Mouse (Mus musculus) midbrain, postnatal 0 days (tissue): ENCODE measurements around the gene Gm11939. TPM values are rescaled to one million over a fixed set of nuclear protein-coding genes. Genes with fewer than 3 reads are reported as not detected.

Experiments
- ATAC-seq: fragments of 200-750 bp; cut with Nextera tagmentation; 2 replicates; pipeline ENCODE4 v1.8.0; 2017; ENCODE audit warnings: moderate number of reproducible peaks, mild to moderate bottlenecking, moderate TSS enrichment, moderate library complexity; ENCODE audit not compliant: low FRiP score
- DNase-seq: peaks from one replicate; pipeline ENCODE4 v3.0.0-alpha.2; 2015; ENCODE audit warnings: low spot score
- H3K27ac ChIP-seq: fragments of 300-500 bp; sonication (generic); 2 replicates; pipeline ENCODE4 v1.5.1; 2014; ENCODE audit warnings: low read depth, mild to moderate bottlenecking, low read length, mixed read lengths
- H3K27me3 ChIP-seq: fragments of 300-500 bp; sonication (generic); 2 replicates; pipeline ENCODE4 v1.6.1; 2014; ENCODE audit warnings: low read length, control low read depth, mixed read lengths; ENCODE audit not compliant: insufficient read depth
- H3K36me3 ChIP-seq: fragments of 300-500 bp; sonication (generic); 2 replicates; pipeline ENCODE4 v1.6.1; 2014; ENCODE audit warnings: low read length, control low read depth, mixed read lengths; ENCODE audit not compliant: insufficient read depth
- H3K4me1 ChIP-seq: fragments of 300-500 bp; sonication (generic); 2 replicates; pipeline ENCODE4 v1.6.1; 2014; ENCODE audit warnings: mild to moderate bottlenecking, control low read depth, antibody characterized with exemption, low read length, mixed read lengths; ENCODE audit not compliant: insufficient read depth
- H3K4me2 ChIP-seq: fragments of 300-500 bp; sonication (generic); 2 replicates; pipeline ENCODE4 v1.6.1; 2014; ENCODE audit warnings: low read depth, mild to moderate bottlenecking, low read length, mixed read lengths; ENCODE audit not compliant: poor library complexity, severe bottlenecking
- H3K4me3 ChIP-seq: fragments of 300-500 bp; sonication (generic); 2 replicates; pipeline ENCODE4 v1.5.1; 2014; ENCODE audit warnings: low read depth, mild to moderate bottlenecking, low read length, moderate library complexity
- H3K9ac ChIP-seq: fragments of 300-500 bp; sonication (generic); replicated peaks from 2 replicates; pipeline ENCODE4 v1.6.1; 2014; ENCODE audit warnings: mild to moderate bottlenecking, low read length, moderate library complexity, mixed read lengths; ENCODE audit not compliant: poor library complexity, severe bottlenecking
- H3K9me3 ChIP-seq: fragments of 300-500 bp; sonication (generic); 2 replicates; pipeline ENCODE4 v1.6.1; 2016; ENCODE audit warnings: low read length, control low read depth
- CTCF ChIP-seq: IDR thresholded peaks from 2 replicates; pipeline ENCODE4 v1.5.1; 2016; ENCODE audit warnings: antibody characterized with exemption, mild to moderate bottlenecking
- WGBS: fragments of 180-500 bp; shearing (Covaris S2); extraction: QIAGEN DNeasy Blood & Tissue Kit; methylation state at CpG from one replicate; pipeline ENCODE4 v1.1.7; 2014; 5-methylcytosine and 5-hydroxymethylcytosine counted together
- polyA plus RNA-seq: library from polyadenylated mRNA; unstranded; fragments of >200 nt; fragmentation: Nextera tagmentation; extraction: Ambion mirVana; gene quantifications from 2 replicates; pipeline ENCODE4 v1.2.1, GENCODE M21; 2015
- total RNA-seq: library from RNA; depleted of rRNA; stranded (reverse); fragments of >200 nt; gene quantifications from 2 replicates; pipeline ENCODE4 v1.2.3, GENCODE M21; 2014

Gene Gm11939
- total and polyA plus RNA-seq, 2 experiments from 2014 or later: not detected

DNA sequence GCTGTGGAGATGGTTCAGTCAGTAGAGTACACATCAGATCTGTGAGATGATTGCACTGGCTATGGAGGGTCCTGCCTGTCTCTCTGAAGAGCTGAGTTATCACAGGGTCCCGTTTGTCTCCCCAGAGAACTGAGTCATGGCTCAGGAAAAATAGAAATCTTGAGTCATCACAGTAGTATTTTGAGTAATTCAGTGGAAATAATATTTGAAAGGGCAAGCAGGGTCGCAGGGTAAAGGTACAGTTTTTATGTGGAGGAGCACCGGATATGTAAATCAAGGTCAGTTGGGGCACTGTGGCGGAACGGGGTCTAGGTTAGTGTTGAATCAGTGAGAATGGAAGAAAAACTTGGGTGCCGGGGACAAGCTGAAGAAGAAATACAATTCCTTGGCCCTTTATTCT lies 3.3 kb upstream of the Gm11939 start:
- 84% methylated on average over 6 of the region's 6 CpGs for WGBS
- TF ChIP-seq CTCF: no peak
- ATAC-seq: no peak
- no peaks in the 10 kb centered on the region for H3K27me3 ChIP-seq
- H3K4me3 ChIP-seq: no peak overlapping the region
- no peaks in the 10 kb centered on the region for H3K36me3 ChIP-seq
- H3K9me3 ChIP-seq: no peaks in the 10 kb centered on the region
- H3K4me1 ChIP-seq: no peaks in the 10 kb centered on the region
- H3K9ac ChIP-seq: no peak overlapping the region
- no peak overlapping the region for H3K27ac ChIP-seq
- no peak for DNase-seq
- H3K4me2 ChIP-seq: no peak overlapping the region

DNA sequence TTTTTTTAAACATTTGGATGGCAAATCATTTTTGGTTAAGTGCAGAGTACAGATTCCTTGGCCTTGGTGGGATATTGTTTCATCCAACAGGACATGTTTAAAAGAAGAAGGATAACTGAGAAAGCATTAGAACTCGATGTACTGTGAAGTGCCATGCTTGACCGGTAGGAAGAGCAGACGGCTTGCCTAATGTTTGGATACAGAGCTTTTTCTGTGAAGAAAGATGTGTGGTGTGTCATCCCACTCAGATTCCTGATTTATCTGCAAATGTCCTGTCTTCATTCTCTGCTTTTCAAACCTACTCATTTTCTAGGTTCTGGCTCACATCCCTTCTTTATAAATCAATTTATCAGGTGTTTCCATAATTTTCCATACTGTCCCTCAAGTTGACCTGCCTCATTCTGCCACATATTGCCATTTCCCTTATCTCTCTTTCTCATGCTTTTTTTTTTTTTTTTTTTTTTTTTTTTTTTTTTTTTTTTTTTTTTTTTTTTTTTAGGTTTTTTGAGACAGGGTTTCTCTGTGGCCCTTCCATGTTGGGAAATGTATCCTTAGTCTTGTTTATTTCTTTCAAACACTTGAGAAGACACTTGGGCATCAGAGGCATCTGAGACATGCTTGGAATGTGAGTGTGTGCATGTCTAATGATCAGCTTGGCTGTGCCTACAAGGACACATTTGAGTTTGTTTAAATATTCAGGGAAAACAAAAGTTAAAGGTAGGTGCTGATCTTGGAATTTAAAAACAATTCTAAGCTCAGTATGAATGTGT lies 1.1 kb downstream of the Gm11939 start:
- H3K27me3 ChIP-seq: no peaks in the 10 kb centered on the region
- 85% methylated on average over 3 of the region's 3 CpGs for WGBS
- no peak for TF ChIP-seq CTCF
- H3K4me3 ChIP-seq: no peak overlapping the region
- no peak for DNase-seq
- ATAC-seq: no peak
- no peaks in the 10 kb centered on the region for H3K36me3 ChIP-seq
- H3K4me2 ChIP-seq: no peak overlapping the region
- H3K4me1 ChIP-seq: no peaks in the 10 kb centered on the region
- H3K27ac ChIP-seq: no peak overlapping the region
- H3K9ac ChIP-seq: no peak overlapping the region
- H3K9me3 ChIP-seq: no peaks in the 10 kb centered on the region

DNA sequence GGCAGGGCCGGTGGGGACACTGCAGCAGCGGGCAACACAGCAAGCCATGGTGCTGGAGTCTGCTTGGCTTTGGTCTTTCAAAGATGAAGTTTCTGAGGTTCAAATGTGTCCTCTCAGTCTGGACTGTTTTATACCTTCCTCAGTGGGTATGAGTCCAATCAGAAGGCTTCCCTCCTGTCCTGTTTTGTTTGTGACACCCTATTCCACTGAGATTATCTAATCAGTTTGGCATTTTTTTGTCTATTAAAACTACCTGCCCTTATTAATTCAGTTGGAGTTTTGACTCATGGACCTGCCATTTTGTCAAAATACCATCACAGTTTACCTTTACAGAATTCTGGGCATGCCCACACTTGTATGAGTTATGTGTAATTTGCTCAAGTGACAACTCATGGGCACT lies 2.5 kb downstream of the Gm11939 start, which contains the start of gene Krtap3-2:
Gene Krtap3-2 (minus strand): TSS at position 101 of the 400 bp plus-strand sequence.
- DNase-seq: no peak
- 90% methylated on average over 2 of the region's 2 CpGs for WGBS
- no peak within 1 kb of the TSS for H3K27ac ChIP-seq
- ATAC-seq: no peak
- H3K4me1 ChIP-seq: no peaks in the 10 kb centered on the region
- no peaks in the 10 kb centered on the region for H3K27me3 ChIP-seq
- no peak within 1 kb of the TSS for H3K9ac ChIP-seq
- H3K9me3 ChIP-seq: no peaks in the 10 kb centered on the region
- H3K36me3 ChIP-seq: no peaks in the 10 kb centered on the region
- TF ChIP-seq CTCF: no peak
- H3K4me3 ChIP-seq: no peak within 1 kb of the TSS
- H3K4me2 ChIP-seq: no peak within 1 kb of the TSS

DNA sequence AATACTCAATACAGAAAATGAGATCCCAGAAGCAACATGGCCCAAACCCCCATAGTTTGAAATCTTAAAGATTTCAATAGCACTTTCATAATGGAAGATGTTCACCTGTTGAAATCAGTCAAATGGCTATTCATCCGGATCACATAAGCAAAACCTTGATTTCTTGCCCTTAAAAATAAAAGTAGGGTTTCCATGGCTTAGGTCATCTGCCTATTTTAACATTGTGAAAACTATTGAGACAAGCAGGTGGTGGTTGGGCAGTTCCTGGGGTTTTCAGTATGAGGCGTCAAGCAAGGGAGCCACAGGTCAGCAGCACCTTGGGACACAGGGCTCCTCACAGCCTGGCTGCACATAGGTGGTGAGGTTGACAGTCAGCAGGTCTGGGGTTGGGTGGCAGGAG lies 3.1 kb downstream of the Gm11939 start:
- Histone ChIP-seq H3K4me1 (no peaks in the 10 kb centered on the region), H3K4me3 (no peak overlapping the region), H3K4me2 (no peak overlapping the region), H3K36me3 (no peaks in the 10 kb centered on the region), H3K9me3 (no peaks in the 10 kb centered on the region), H3K27me3 (no peaks in the 10 kb centered on the region), H3K27ac (no peak overlapping the region), H3K9ac (no peak overlapping the region)
- ATAC-seq (no peak), DNase-seq (no peak)
- 86% methylated on average over 2 of the region's 2 CpGs for WGBS
- no peak for TF ChIP-seq CTCF

DNA sequence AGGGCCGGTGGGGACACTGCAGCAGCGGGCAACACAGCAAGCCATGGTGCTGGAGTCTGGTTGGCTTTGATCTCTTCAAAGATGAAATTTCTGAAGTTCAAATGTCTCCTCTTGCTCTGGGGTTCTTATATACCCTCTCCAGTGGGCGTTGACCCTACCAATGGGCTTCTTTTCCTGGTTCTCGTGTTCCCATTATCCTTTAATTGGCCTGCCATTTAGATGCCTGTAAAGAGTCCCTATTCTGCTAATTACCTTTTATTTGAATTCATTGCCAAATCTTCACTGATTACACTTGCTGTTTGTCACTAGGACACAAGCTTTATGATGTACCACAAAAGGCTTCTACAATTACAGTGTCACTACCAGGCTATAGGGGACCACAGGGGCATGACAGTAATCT lies 8.5 kb downstream of the Gm11939 start, which contains the start of gene Krtap3-3:
Gene Krtap3-3 (minus strand): TSS at position 101 of the 400 bp plus-strand sequence.
- Histone ChIP-seq H3K4me3 (no peak within 1 kb of the TSS), H3K27me3 (no peaks in the 10 kb centered on the region), H3K27ac (no peak within 1 kb of the TSS), H3K4me2 (no peak within 1 kb of the TSS), H3K4me1 (no peaks in the 10 kb centered on the region), H3K9ac (no peak within 1 kb of the TSS), H3K9me3 (no peaks in the 10 kb centered on the region), H3K36me3 (no peaks in the 10 kb centered on the region)
- ATAC-seq (no peak), DNase-seq (no peak)
- WGBS: 82% methylated on average over 3 of the region's 4 CpGs
- no peak for TF ChIP-seq CTCF

DNA sequence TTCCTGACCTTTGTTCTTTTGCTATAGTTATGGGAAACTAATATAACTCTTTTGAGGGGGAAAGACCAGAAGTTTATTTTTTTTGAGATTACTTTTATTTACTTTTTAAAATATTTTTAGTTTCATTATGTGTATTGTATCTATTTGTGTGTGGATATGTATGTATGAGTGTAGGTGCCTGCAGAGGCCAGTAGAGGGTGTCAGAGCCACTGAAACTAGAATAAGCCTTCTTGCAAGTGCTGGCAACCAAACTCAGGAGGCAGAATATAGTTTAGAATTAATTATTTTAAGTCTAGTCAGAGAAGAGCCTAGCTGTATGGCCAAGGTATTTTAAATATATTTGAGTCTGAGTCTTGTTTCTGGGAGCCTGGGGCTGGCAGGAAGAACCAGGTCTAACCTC lies 11.4 kb downstream of the Gm11939 start:
- Histone ChIP-seq H3K9me3 (no peaks in the 10 kb centered on the region), H3K36me3 (no peaks in the 10 kb centered on the region), H3K27me3 (no peaks in the 10 kb centered on the region), H3K4me3 (no peak overlapping the region), H3K4me2 (no peak overlapping the region), H3K9ac (no peak overlapping the region), H3K27ac (no peak overlapping the region), H3K4me1 (no peaks in the 10 kb centered on the region)
- no peak for TF ChIP-seq CTCF
- DNase-seq (no peak), ATAC-seq (no peak)
